Mouse (Mus musculus) neutrophil, adult 5-6 weeks (primary cell): ENCODE measurements around the gene Olfr1253. TPM values are rescaled to one million over a fixed set of nuclear protein-coding genes. Genes with fewer than 3 reads are reported as not detected.

Source experiments
- ATAC-seq: fragments of 151-379, 151-347 bp; 2 replicates; pipeline ENCODE4 v1.8.0; 2017; ENCODE audit warnings: mild to moderate bottlenecking, moderate TSS enrichment; ENCODE audit not compliant: insufficient number of reproducible peaks, poor library complexity, low FRiP score, severe bottlenecking; ENCODE audit errors: extremely low read depth
- total RNA-seq: library from RNA; stranded (forward); fragments of 200-1000 nt; gene quantifications from 2 replicates; pipeline ENCODE4 v1.2.3, GENCODE M21; 2017

The Olfr1253 gene
- total RNA-seq: 0.12 TPM in 1 of 2 replicates, not detected in the other

DNA sequence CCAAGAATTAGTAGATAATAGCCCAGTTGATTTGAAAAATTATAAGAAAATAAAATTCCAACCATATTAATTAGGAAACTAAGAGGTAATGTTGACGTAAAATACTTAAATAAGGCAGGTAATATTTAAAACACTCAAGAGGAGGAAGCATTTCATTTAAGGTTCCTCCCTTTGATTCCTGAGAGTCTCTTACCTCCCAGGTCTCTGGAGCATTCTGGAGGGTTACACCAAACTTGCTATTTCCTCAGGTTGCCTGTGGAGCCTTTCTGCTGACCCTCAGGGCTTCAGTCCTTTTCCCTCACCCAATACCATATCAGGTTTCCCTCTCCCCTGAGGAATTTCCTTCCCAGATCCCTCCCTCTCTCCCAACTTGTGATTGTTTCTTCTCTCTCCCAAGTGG, at the start of gene Olfr1253:
Gene Olfr1253 (minus strand): TSS at position 101 of the 400 bp plus-strand sequence.
- no peak for ATAC-seq

DNA sequence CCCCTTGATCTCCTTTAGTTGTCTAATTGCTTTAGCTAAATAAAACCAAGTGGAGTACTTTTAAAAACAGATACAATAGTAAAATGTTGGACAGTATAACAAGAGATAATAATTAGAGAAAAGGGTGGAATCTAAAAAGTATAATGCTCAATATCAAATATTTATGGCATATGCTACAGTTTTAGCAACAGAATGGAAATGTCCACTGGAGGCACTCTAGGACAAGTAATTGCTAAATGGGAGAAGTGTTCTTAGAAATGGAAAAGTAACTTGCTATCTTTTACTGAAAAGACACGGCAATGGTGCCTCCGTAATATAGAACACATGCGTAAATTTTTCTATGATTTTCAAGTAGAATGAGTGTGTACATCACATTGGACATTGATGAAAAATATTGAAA, 42.7 kb upstream of the Olfr1253 start:
- ATAC-seq: no peak

DNA sequence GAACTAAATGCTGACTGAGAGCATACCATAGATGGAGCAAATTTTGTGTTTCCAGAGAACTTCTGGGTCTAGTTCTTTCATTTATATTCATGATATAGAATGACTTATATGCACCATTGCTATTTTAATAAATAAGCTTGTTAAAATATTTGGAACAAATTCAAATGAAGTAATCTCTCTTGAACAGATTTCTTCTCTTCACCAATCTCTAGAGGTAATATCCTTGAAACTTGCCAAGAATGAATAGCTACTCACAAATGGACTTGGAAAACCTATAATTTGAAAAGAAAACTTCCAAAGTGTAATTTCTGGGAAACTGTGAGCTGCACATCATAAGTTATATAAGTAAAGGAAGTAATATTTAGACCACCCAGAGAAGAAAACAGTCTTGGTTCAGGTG, 36.6 kb upstream of the Olfr1253 start, which contains the start of gene Olfr1254:
Gene Olfr1254 (minus strand): TSS at position 101 of the 400 bp plus-strand sequence.
- no peak for ATAC-seq

DNA sequence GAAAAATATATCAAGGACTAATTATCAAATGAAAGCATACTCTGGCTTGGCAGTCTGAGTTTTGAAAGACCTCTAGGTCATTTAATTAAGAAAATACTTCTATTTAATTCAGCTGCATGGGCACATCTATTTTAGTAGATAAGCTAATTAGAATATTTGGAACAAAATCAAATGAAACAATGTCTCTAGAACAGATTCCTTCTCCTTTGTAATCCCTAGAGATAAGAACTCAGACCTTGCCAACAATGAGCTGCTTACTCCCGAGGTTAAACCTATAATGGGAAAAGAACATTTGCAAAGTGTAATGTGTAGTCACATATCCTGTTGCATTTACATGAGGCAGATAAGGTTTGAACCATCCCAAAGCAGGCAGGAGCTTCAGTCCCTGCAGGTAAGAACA, 32.0 kb downstream of the Olfr1253 start, which contains the start of gene Olfr1252:
Gene Olfr1252 (minus strand): TSS at position 101 of the 400 bp plus-strand sequence.
- no peak for ATAC-seq

Other genes starting within 250 kb of the Olfr1253 start
- gene Olfr1243, start 225.6 kb downstream of the Olfr1253 start, total RNA-seq: not detected in 2 replicates
- not detected in 2 replicates for gene Olfr1245, start 178.6 kb downstream of the Olfr1253 start, total RNA-seq
- 0.12 and 0.35 TPM in 2 replicates for gene Olfr1246, start 163.9 kb downstream of the Olfr1253 start, total RNA-seq
- 0.12 TPM in 1 of 2 replicates, not detected in the other for gene Olfr1247, start 143.0 kb downstream of the Olfr1253 start, total RNA-seq
- gene Olfr1248, start 138.8 kb downstream of the Olfr1253 start, total RNA-seq: not detected in 2 replicates
- gene Olfr1249, start 122.1 kb downstream of the Olfr1253 start, total RNA-seq: not detected in 2 replicates
- gene Olfr1250, start 95.6 kb downstream of the Olfr1253 start, total RNA-seq: 0.35 TPM in 1 of 2 replicates, not detected in the other
- not detected in 2 replicates for gene Olfr1251, start 85.2 kb downstream of the Olfr1253 start, total RNA-seq
- 0.23 TPM in 1 of 2 replicates, not detected in the other for gene Olfr1252, start 32.1 kb downstream of the Olfr1253 start, total RNA-seq
- gene Olfr1254, start 36.5 kb upstream of the Olfr1253 start, total RNA-seq: not detected in 2 replicates
- not detected in 2 replicates for gene Olfr1255, start 55.0 kb upstream of the Olfr1253 start, total RNA-seq
- gene Olfr1256, start 84.5 kb upstream of the Olfr1253 start, total RNA-seq: not detected in 2 replicates
- not detected in 2 replicates for gene Olfr48, start 91.1 kb upstream of the Olfr1253 start, total RNA-seq
- not detected in 2 replicates for gene Olfr1257, start 121.3 kb upstream of the Olfr1253 start, total RNA-seq
- not detected in 2 replicates for gene Olfr1258, start 170.2 kb upstream of the Olfr1253 start, total RNA-seq
- gene Olfr1259, start 191.6 kb upstream of the Olfr1253 start, total RNA-seq: not detected in 2 replicates
- not detected in 2 replicates for gene Olfr1260, start 217.2 kb upstream of the Olfr1253 start, total RNA-seq
- not detected in 2 replicates for gene Olfr1261, start 234.1 kb upstream of the Olfr1253 start, total RNA-seq
- gene Olfr1262, start 243.1 kb upstream of the Olfr1253 start, total RNA-seq: not detected in 2 replicates